Mouse (Mus musculus): ENCODE data around the gene Sdcbp2. TPM values are rescaled to one million over a fixed set of nuclear protein-coding genes. Genes with fewer than 3 reads are reported as not detected.
A peak's percentile ranks its signal among the peaks of the same experiment; 100 is the strongest.
"Not testable (repeated sequence)": the region's sequence is repeated elsewhere in the genome, so short reads cannot be mapped to it uniquely, and the experiment has no call there.

Sdcbp2 gene
- polyA plus RNA-seq, 1 experiment from 2014 or later: 0.34 TPM

DNA sequence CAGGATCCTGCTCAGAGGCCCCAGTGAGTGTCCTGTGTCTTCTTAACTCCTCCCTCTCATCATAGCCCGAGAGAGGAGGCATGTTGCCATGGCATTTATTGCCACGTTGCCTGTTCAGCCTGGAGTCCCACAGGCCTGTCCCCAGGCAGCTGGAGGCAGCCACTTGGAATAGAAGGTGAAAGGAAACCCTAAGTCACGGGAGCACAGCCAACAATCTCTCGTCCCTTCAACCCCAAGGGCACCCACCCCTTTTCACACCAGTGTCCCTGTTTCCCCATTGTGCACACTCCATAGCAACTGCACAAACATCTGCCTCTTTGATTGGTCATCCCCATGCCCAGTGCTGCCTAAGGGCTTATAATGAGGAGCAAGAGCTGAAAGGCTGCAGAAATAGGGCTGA is 31.2 kb downstream of the Sdcbp2 start:
- Histone ChIP-seq H3K36me3 (no peaks in the 10 kb centered on the region), H3K27me3 (peaks cover 11% of the 10 kb centered on the region; the same call in 1 of the 2 replicates), H3K4me2 (no peak overlapping the region), H3K9ac (replicated peaks) (no peak overlapping the region), H3K4me1 (replicated peaks) (peaks cover 29% of the 10 kb centered on the region), H3K4me3 (replicated peaks) (no peak overlapping the region), H3K9me3 (no peaks in the 10 kb centered on the region), H3K27ac (no peak overlapping the region)
- 49% methylated on average over 4 of the region's 4 CpGs for WGBS
- ATAC-seq (ENCODE audit: insufficient number of reproducible peaks, insufficient read depth, low FRiP score, low TSS enrichment, low read depth): no peak

DNA sequence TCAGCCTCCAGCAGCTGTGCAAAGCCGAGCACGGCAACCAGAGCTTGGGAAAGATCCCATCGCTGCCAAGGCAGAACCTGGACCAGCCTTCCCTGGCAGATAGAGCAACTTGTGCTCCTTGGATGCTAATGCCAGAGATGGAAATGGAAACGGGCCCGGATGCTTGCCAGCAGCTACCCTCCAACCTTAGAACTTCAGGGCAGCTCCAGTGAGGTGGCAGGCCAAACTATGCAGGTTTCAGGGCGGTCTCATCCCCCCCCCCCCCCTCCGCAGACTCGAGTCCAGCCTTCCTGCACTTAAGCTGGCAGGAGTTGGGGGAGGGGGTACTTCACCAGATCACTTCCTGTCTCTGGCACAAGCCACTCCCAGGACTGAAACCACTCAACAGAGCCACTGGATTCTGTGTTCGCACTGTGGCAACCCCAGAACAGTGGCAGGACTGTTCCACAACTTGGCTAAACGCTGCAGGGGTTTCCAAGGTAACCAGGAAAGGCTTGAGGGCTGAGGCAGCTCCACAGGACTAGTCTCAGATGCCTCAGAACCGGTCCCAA is 33.1 kb downstream of the Sdcbp2 start:
- H3K4me1 ChIP-seq (replicated peaks): peaks cover 29% of the 10 kb centered on the region
- no peaks in the 10 kb centered on the region for H3K9me3 ChIP-seq
- 0 out of 2 replicates have a peak, but pooled peaks cover 3% of the 10 kb centered on the region for H3K27me3 ChIP-seq
- ATAC-seq (ENCODE audit: insufficient number of reproducible peaks, insufficient read depth, low FRiP score, low TSS enrichment, low read depth): peak; percentile 74
- no peak overlapping the region for H3K9ac ChIP-seq (replicated peaks)
- peak overlapping the region; percentile 31 for H3K4me2 ChIP-seq
- H3K36me3 ChIP-seq: no peaks in the 10 kb centered on the region
- 40% methylated on average over 10 of the region's 11 CpGs for WGBS
- H3K4me3 ChIP-seq (replicated peaks): no peak overlapping the region
- peak overlapping the region; percentile 72 for H3K27ac ChIP-seq

DNA sequence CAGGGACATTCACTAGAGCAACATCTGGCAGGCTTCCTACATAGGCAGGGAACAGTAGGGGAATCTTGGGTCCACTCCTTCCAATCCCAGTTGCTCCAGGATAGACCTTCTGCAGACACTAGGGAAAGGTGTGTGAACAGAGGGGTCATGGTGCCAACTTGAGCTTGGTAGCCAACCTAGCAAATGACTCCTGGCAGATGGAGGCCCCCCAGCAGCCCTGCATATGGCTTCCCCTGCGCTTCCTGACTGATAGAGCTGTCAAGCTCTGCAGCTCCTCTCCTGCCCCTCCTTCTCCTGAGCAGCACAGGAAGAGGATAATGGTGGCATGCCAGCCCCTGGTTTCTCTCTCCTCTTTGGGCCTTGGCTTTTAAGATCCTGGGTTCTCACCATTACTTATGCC is 36.0 kb downstream of the Sdcbp2 start:
- no peak overlapping the region for H3K4me3 ChIP-seq (replicated peaks)
- H3K36me3 ChIP-seq: no peaks in the 10 kb centered on the region
- peaks cover 22% of the 10 kb centered on the region for H3K4me1 ChIP-seq (replicated peaks)
- H3K9me3 ChIP-seq: no peaks in the 10 kb centered on the region
- ATAC-seq (ENCODE audit: insufficient number of reproducible peaks, insufficient read depth, low FRiP score, low TSS enrichment, low read depth): no peak
- H3K9ac ChIP-seq (replicated peaks): no peak overlapping the region
- 71% methylated on average over 1 of the region's 1 CpGs for WGBS
- H3K27me3 ChIP-seq: no peaks in the 10 kb centered on the region
- no peak overlapping the region for H3K27ac ChIP-seq
- H3K4me2 ChIP-seq: no peak overlapping the region

DNA sequence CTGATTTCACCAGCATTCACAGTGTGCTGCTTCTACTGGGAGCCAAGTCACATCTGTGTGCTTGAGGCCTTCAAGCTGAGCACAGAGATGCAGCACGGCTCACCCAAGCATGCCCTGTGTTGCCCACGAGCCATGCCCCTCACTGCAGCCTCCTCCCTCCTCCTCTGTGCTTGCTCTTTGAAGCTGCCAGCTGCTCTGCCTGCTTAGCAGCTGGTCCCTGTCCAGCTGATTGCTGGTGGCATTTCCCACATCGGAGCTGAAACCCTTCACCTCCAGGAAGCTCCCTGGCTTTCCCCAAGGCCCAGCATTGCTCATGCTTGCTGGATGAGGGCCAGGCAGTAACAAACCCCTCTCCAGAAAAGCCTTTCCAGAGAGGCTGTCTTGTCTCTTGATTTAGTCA is 37.6 kb downstream of the Sdcbp2 start:
- Histone ChIP-seq H3K36me3 (no peaks in the 10 kb centered on the region), H3K27me3 (no peaks in the 10 kb centered on the region), H3K9me3 (no peaks in the 10 kb centered on the region), H3K27ac (no peak overlapping the region), H3K4me2 (no peak overlapping the region), H3K9ac (replicated peaks) (no peak overlapping the region), H3K4me3 (replicated peaks) (no peak overlapping the region), H3K4me1 (replicated peaks) (peaks cover 11% of the 10 kb centered on the region)
- WGBS: 43% methylated on average over 3 of the region's 3 CpGs
- no peak for ATAC-seq (ENCODE audit: insufficient number of reproducible peaks, insufficient read depth, low FRiP score, low TSS enrichment, low read depth)

DNA sequence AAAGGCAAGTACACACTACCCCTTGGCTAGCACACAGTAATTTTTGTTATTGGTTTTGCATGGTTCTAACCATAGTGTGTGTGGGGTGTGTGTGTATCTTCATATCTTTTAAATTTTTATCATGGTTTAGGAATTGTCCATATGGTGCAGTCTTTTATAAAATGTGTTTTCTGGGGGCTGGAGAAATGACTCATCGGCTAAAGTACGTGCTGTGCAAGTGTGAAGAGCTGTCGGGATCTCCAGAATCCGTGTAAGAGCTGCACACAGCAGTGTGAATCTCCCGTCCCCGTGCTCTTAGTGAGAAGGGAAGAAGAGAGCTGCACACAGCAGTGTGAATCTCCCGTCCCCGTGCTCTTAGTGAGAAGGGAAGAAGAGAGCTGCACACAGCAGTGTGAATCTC is 43.4 kb downstream of the Sdcbp2 start:
- H3K36me3 ChIP-seq; H3K9ac ChIP-seq (replicated peaks); H3K9me3 ChIP-seq; H3K4me2 ChIP-seq; H3K4me1 ChIP-seq (replicated peaks); H3K27ac ChIP-seq; ATAC-seq (ENCODE audit: insufficient number of reproducible peaks, insufficient read depth, low FRiP score, low TSS enrichment, low read depth); H3K4me3 ChIP-seq (replicated peaks); H3K27me3 ChIP-seq: not testable (repeated sequence)
- 77% methylated on average over 8 of the region's 8 CpGs for WGBS

DNA sequence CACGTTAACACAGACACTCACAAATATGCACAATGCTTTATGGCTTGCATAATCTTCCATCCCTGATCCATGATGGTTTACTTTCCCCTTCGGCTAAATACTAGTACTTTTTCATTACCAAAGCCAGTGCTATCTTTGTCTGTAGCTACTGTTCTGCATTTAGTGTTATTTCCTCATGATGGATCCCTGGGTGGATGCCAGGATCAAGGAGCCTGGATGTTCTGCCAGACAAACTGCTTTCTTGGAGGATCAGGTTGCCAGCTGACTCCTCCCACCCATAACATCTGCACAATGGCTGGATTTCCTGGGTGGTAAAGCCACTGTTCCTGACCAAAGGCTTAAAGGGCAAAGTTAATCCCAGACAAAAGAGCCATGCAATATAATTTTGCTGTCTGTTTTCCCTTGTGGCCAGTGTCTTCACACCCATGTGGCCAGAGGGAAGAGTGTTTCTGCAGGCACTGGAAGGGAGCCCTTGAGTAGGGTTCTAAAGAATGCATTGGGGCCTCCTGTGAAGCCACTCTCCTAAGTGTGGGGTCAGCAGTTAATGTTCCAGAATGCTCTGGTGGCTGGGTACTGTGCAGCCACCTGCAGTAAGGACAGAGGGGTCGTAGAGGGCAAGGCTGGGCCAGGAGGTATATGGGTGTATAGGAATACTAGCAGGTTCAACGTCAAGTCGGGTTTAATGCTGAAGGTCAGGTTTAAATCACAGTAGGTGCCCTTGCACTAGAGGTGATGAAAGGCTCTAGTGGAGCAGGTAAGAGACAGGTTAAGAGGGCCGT is 44.3 kb downstream of the Sdcbp2 start:
- H3K9ac ChIP-seq (replicated peaks): no peak overlapping the region
- H3K4me3 ChIP-seq (replicated peaks): no peak overlapping the region
- no peak for ATAC-seq (ENCODE audit: insufficient number of reproducible peaks, insufficient read depth, low FRiP score, low TSS enrichment, low read depth)
- no peak overlapping the region for H3K27ac ChIP-seq
- 0 out of 2 replicates have a peak, but pooled peaks cover 5% of the 10 kb centered on the region for H3K4me1 ChIP-seq (replicated peaks)
- H3K27me3 ChIP-seq: no peaks in the 10 kb centered on the region
- no peaks in the 10 kb centered on the region for H3K9me3 ChIP-seq
- no peaks in the 10 kb centered on the region for H3K36me3 ChIP-seq
- 68% methylated on average over 6 of the region's 6 CpGs for WGBS
- no peak overlapping the region for H3K4me2 ChIP-seq

DNA sequence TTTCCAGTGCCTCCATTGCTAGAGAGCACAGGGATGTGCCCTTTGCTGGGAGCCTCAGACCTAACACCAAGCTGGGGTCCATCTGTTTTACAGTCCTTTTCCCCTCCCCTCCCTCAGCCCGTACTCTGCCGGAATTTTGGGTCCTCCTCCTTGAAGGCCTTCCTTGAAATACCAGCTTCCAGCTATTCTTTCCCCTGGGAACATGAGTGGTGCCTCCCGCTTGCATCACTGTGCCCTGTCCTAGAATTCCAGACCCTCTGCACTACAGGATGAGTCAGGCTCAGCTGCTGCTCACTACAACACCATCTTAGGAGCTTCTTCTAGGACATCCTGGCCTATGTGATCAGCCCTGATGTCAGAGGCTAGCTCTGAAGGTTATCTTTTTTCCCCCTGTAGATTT is 51.4 kb downstream of the Sdcbp2 start:
- H3K9me3 ChIP-seq: no peaks in the 10 kb centered on the region
- H3K9ac ChIP-seq (replicated peaks): no peak overlapping the region
- no peak for ATAC-seq (ENCODE audit: insufficient number of reproducible peaks, insufficient read depth, low FRiP score, low TSS enrichment, low read depth)
- no peaks in the 10 kb centered on the region for H3K36me3 ChIP-seq
- no peaks in the 10 kb centered on the region for H3K27me3 ChIP-seq
- H3K27ac ChIP-seq: no peak overlapping the region
- H3K4me3 ChIP-seq (replicated peaks): no peak overlapping the region
- WGBS: 32% methylated on average over 3 of the region's 3 CpGs
- H3K4me2 ChIP-seq: no peak overlapping the region
- no peaks in the 10 kb centered on the region for H3K4me1 ChIP-seq (replicated peaks)

DNA sequence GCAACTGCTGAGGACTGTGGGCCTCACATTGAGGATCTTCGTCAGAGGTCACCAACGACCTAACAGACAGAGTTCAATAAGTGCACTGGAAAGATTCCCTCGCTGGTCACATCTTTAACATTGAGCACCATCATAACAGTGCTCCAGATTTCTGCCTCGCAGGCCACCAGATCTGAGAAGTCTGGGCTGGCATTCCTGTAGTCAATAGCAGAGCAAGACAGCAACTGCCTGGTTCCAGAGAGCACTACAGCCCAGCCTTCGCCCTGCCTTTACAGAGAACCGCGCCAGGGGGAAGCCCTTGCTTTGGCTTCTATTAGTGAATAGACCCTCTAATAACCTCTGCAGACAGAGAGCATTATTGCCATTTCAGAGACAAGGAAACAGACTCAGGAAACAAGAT is 53.9 kb downstream of the Sdcbp2 start:
- no peak overlapping the region for H3K9ac ChIP-seq (replicated peaks)
- no peaks in the 10 kb centered on the region for H3K36me3 ChIP-seq
- H3K27me3 ChIP-seq: peaks cover 17% of the 10 kb centered on the region
- no peaks in the 10 kb centered on the region for H3K4me1 ChIP-seq (replicated peaks)
- no peaks in the 10 kb centered on the region for H3K9me3 ChIP-seq
- H3K4me2 ChIP-seq: no peak overlapping the region
- no peak overlapping the region for H3K27ac ChIP-seq
- H3K4me3 ChIP-seq (replicated peaks): no peak overlapping the region
- 87% methylated on average over 7 of the region's 7 CpGs for WGBS
- ATAC-seq (ENCODE audit: insufficient number of reproducible peaks, insufficient read depth, low FRiP score, low TSS enrichment, low read depth): no peak

DNA sequence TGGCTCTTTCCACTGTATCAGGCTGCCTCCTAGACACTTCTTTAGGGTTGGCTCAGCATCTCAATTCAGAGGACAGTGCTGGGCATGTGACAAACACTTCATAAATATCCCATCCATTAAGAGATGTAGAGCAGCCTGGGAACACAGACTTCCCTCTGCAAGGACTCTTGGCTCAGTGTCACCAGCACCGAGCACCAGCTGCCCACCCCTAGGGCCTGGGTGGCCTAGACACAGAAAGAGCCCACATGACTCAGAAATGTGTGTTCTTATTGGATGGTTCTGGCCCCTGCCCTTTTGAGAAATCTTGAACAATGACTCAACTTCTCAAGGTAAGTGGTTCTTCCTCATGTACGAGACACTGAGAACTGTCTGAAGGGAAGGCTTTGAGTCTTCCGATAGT is 55.6 kb downstream of the Sdcbp2 start:
- WGBS: 95% methylated on average over 3 of the region's 3 CpGs
- Histone ChIP-seq H3K27ac (no peak overlapping the region), H3K36me3 (no peaks in the 10 kb centered on the region), H3K27me3 (peaks cover 34% of the 10 kb centered on the region), H3K4me1 (replicated peaks) (peaks cover 4% of the 10 kb centered on the region; the same call in 1 of the 2 replicates), H3K9me3 (no peaks in the 10 kb centered on the region), H3K9ac (replicated peaks) (no peak overlapping the region), H3K4me2 (no peak overlapping the region), H3K4me3 (replicated peaks) (no peak overlapping the region)
- ATAC-seq (ENCODE audit: insufficient number of reproducible peaks, insufficient read depth, low FRiP score, low TSS enrichment, low read depth): no peak

DNA sequence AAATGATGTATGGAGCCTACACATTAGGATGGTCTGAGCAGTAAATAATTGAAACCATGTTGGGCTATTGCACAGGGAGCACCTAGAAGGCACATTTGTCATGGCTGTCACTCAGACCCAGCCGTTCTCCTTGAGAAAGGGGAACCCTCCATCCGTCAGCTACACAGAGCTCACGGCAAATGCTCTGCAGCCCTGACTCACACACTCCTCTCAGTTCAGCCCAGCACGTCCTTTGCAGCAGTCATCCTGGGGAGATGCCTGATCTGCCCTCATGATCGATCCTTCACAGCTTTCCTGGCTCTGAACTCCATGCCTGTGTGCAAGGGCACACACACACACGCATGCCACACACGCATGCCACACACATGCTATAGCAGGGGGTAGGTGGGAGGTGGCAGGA is 56.9 kb downstream of the Sdcbp2 start:
- ATAC-seq (ENCODE audit: insufficient number of reproducible peaks, insufficient read depth, low FRiP score, low TSS enrichment, low read depth): no peak
- H3K36me3 ChIP-seq: no peaks in the 10 kb centered on the region
- no peak overlapping the region for H3K9ac ChIP-seq (replicated peaks)
- H3K4me3 ChIP-seq (replicated peaks): no peak overlapping the region
- H3K4me2 ChIP-seq: no peak overlapping the region
- 50% methylated on average over 7 of the region's 7 CpGs for WGBS
- H3K27ac ChIP-seq: no peak overlapping the region
- H3K9me3 ChIP-seq: no peaks in the 10 kb centered on the region
- H3K4me1 ChIP-seq (replicated peaks): peaks cover 4% of the 10 kb centered on the region; the same call in 1 of the 2 replicates
- H3K27me3 ChIP-seq: peaks cover 46% of the 10 kb centered on the region

DNA sequence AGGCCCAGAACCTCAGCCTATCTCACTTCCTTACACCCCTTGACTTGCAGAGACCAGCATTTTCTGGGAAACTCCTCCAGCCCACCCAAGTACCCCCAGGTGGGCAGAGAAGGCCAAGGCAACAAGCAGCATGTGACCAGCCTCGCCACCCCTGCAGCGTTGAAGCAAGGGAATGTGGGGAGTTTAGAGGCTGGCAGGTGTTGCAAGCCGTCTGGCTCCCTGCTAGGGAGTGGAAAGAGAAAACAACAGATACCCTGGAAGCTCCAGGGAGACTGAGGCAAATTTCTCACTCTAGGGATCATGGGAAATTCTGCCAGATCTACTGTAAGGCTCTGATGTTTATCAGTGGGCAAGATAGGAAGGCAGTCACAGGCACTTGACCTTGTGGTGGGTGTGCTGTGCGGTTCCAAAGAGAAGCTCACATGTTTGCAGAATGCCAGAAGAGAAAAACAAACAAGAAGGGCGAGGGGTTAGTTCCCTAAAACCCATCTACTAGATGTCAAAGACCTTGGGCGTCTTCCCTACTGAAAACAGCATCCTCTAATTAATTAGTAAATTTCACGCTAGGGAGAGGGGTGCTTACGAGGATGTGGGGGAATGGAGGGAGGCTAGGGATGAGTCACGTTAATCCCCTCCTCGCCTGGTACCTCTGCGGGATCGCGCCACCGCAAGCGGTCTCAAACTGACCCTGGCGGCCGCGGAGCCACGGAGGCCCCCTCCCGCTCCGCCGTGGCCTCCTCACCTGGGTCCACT is 59.2 kb downstream of the Sdcbp2 start:
- H3K27me3 ChIP-seq: peaks cover 49% of the 10 kb centered on the region
- H3K4me3 ChIP-seq (replicated peaks): peak overlapping the region; percentile 66
- H3K9me3 ChIP-seq: no peaks in the 10 kb centered on the region
- WGBS: 2% methylated on average over 22 of the region's 22 CpGs
- no peak overlapping the region for H3K27ac ChIP-seq
- no peaks in the 10 kb centered on the region for H3K36me3 ChIP-seq
- peaks cover 4% of the 10 kb centered on the region; the same call in 1 of the 2 replicates for H3K4me1 ChIP-seq (replicated peaks)
- H3K4me2 ChIP-seq: peak overlapping the region; percentile 99
- H3K9ac ChIP-seq (replicated peaks): peak overlapping the region; percentile 70
- peak; percentile 26; the same call in 1 of the 2 replicates for ATAC-seq (ENCODE audit: insufficient number of reproducible peaks, insufficient read depth, low FRiP score, low TSS enrichment, low read depth)
